Mouse (Mus musculus) heart, postnatal 0 days (tissue): Measurements from ENCODE around the gene Gm49630. TPM values are rescaled to one million over a fixed set of nuclear protein-coding genes. Genes with fewer than 3 reads are reported as not detected.
A peak's percentile ranks its signal among the peaks of the same experiment; 100 is the strongest.
"Not testable (repeated sequence)": the region's sequence is repeated elsewhere in the genome, so short reads cannot be mapped to it uniquely, and the experiment has no call there.

ENCODE experiments used
- ATAC-seq: fragments of 200-750 bp; cut with Nextera tagmentation; 2 replicates; pipeline ENCODE4 v1.8.0; 2017; ENCODE audit warnings: low read depth, moderate number of reproducible peaks, moderate library complexity; ENCODE audit not compliant: insufficient read depth
- DNase-seq: peaks from one replicate; pipeline ENCODE4 v3.0.0-alpha.2; 2016; ENCODE audit warnings: low spot score
- H3K27ac ChIP-seq: fragments of 300-500 bp; sonication (generic); 2 replicates; pipeline ENCODE4 v1.5.1; 2014; ENCODE audit warnings: low read depth, mild to moderate bottlenecking
- H3K27me3 ChIP-seq: fragments of 300-500 bp; sonication (generic); 2 replicates; pipeline ENCODE4 v1.6.1; 2014; ENCODE audit warnings: low read length, mixed read lengths; ENCODE audit not compliant: control insufficient read depth, insufficient read depth
- H3K36me3 ChIP-seq: fragments of 300-500 bp; sonication (generic); replicated peaks from 2 replicates; pipeline ENCODE4 v1.6.1; 2014; ENCODE audit warnings: low read length, mixed read lengths; ENCODE audit not compliant: control insufficient read depth, insufficient read depth
- H3K4me1 ChIP-seq: fragments of 300-500 bp; sonication (generic); 2 replicates; pipeline ENCODE4 v1.6.1; 2014; ENCODE audit warnings: antibody characterized with exemption; ENCODE audit not compliant: control insufficient read depth, insufficient read depth
- H3K4me2 ChIP-seq: fragments of 300-500 bp; sonication (generic); 2 replicates; pipeline ENCODE4 v1.6.1; 2014; ENCODE audit warnings: low read depth, mild to moderate bottlenecking, low read length, moderate library complexity
- H3K4me3 ChIP-seq: fragments of 300-500 bp; sonication (generic); 2 replicates; pipeline ENCODE4 v1.5.1; 2014; ENCODE audit warnings: low read depth, low read length
- H3K9ac ChIP-seq: fragments of 300-500 bp; sonication (generic); replicated peaks from 2 replicates; pipeline ENCODE4 v1.6.1; 2014; ENCODE audit warnings: low read depth, low read length, mixed read lengths
- H3K9me3 ChIP-seq: fragments of 300-500 bp; sonication (generic); replicated peaks from 2 replicates; pipeline ENCODE4 v1.6.1; 2016; ENCODE audit warnings: low read length; ENCODE audit not compliant: control insufficient read depth
- WGBS: fragments of 180-500 bp; shearing (Covaris S2); extraction: QIAGEN DNeasy Blood & Tissue Kit; methylation state at CpG from one replicate; pipeline ENCODE4 v1.1.7; 2014; 5-methylcytosine and 5-hydroxymethylcytosine counted together
- polyA plus RNA-seq: library from polyadenylated mRNA; unstranded; fragments of >200 nt; fragmentation: Nextera tagmentation; extraction: Ambion mirVana; gene quantifications from 2 replicates; pipeline ENCODE4 v1.2.1, GENCODE M21; 2015
- total RNA-seq: library from RNA; depleted of rRNA; stranded (reverse); fragments of >200 nt; gene quantifications from 2 replicates; pipeline ENCODE4 v1.2.3, GENCODE M21; 2014; ENCODE audit warnings: low replicate concordance

Gm49630 gene
- total and polyA plus RNA-seq, 2 experiments from 2014 or later = not detected

DNA sequence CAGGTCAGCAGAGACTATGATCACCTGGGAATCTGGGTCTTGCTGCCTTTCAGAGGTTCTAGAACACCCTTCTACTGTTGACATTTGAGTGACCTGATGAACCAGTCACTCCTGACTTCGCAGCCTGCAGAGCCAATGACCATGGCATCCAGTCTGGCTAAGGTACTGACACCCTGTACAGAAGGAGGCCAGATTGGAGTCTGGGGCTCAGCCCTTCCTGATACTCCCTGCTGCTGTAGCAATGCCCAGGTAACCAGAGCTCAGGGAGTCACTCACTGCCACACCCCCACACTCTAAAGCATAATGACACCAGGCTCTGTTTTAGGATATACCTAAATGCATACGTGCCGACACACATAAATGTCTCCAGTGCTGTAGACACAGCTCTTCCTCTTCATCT is 10.9 kb upstream of the Gm49630 start:
- H3K4me2 ChIP-seq, H3K9me3 ChIP-seq, H3K36me3 ChIP-seq, H3K27me3 ChIP-seq, H3K4me3 ChIP-seq, H3K27ac ChIP-seq, H3K9ac ChIP-seq, H3K4me1 ChIP-seq, DNase-seq, ATAC-seq: not testable (repeated sequence)
- 76% methylated on average over 1 of the region's 3 CpGs for WGBS

DNA sequence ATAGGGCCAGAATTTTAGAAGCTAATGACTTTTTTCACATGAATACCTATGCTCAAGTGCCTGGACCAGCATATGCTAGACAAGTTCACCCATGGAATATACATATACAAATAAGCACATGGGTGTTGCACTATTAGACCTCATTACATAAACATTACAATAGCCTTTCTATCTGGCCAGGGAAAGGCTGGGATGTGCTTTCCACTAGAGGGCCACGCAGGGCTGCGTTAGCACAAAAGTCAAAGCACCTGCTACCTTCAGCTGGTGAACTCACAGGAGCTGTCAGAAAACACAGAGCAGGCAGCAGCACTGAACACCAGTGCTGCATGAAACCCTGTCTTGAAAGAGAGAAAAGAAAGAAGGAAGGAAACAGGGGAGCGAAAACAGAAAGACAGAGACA is 6.1 kb upstream of the Gm49630 start:
- H3K36me3 ChIP-seq, H3K4me3 ChIP-seq, H3K27ac ChIP-seq, DNase-seq, H3K27me3 ChIP-seq, H3K9ac ChIP-seq, H3K4me2 ChIP-seq, H3K9me3 ChIP-seq, ATAC-seq, H3K4me1 ChIP-seq: not testable (repeated sequence)
- 20% methylated on average over 1 of the region's 3 CpGs for WGBS

DNA sequence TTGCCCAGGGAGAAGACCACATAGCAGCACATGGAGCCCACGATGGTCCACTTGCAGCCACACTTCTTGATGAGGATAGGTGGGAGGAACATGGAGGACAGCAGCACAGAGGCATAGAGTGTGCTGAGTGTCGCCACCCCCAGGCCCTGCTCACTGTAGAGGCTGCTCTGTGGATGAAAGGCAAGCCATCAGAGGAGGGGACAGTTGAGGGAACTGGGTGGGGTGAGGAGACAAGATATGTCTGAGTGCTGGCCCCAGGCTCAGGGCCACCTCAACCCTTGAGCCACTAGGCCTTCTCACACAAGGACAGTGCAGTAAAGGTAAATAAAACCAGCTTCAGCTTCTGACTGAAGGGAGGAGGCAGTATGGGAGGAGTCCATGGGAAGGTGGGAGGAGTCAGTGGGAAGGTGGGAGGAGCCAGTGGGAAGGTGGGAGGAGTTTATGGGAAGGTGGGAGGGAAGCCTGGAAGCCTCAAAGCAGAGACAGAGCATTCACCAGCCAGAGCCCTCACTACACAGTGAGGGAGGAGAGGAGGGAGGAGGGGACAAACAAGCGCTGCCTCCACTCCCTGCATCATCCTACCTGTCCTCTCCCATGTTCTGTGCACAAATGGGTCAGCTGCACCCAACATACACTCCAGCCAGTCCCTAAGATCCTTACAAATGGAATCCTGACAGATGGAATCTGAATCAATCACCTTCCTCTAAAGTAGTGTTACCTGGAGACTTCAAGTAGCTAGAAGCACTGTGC is 5.3 kb upstream of the Gm49630 start:
- H3K36me3 ChIP-seq, H3K4me2 ChIP-seq, H3K4me1 ChIP-seq, DNase-seq, H3K9ac ChIP-seq, H3K27ac ChIP-seq, H3K4me3 ChIP-seq, H3K9me3 ChIP-seq, H3K27me3 ChIP-seq: not testable (repeated sequence)
- WGBS = 91% methylated on average over 1 of the region's 3 CpGs
- ATAC-seq = 0 out of 2 replicates have a peak, but pooled peaks have one; percentile 12

DNA sequence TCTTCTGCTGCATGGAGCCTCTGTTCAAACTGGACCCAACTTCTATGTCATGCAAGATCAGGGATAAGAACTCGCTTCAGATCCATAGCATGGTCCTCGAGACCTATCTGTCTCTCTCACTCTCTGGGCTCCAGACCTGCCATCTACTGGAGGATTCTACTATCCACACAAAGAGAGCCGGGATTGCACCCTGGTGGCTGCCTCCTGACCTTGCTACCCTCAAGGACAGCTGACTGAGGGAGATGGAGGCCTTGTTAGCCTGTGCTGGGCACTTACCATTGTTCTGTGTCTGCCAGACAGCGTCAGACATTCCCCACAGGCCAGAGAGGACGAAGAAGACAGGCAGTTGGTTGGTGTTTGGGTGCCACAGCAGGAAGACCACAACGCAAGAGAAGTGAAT is 2.4 kb downstream of the Gm49630 start:
- H3K4me3 ChIP-seq, H3K9me3 ChIP-seq, ATAC-seq, H3K27me3 ChIP-seq, H3K36me3 ChIP-seq, H3K27ac ChIP-seq, H3K4me2 ChIP-seq, DNase-seq, H3K9ac ChIP-seq, H3K4me1 ChIP-seq: not testable (repeated sequence)
- 57% methylated on average over 5 of the region's 6 CpGs for WGBS

DNA sequence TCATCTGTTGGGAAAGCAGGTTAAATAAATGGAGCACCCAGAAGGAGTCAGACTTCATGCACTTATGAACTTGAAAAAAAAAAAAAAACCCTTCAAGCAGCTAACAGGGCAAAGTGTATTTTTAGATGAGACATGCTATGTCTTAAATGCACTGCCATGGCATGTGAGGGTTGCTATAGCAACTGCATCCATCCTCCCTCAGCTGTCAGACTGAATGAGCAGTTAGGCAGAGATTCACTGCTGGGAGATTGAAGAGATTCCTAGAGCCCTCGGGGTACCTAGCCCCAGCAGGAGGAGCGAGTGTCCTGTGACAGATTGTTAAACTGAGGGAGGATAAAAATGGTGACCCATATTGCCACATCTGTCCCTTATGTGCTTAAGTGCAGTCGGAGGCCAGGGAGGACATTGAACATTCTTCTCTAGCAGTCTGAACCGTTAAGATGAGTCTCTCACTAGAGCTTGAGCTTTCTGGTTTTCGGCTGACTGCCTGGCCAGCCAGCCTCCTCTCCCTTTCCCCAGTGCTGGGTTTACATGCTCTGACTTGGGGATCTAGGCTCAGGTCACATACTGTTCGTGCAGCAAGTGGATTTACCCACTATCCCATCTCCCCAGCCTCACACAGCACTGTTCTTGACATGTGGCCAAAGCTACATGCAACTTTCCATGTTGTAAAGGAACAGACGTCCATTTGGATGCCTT is 5.0 kb downstream of the Gm49630 start:
- H3K9ac ChIP-seq, H3K4me3 ChIP-seq, H3K4me1 ChIP-seq, H3K4me2 ChIP-seq, H3K36me3 ChIP-seq, H3K27me3 ChIP-seq, ATAC-seq, DNase-seq, H3K9me3 ChIP-seq, H3K27ac ChIP-seq: not testable (repeated sequence)
- 41% methylated on average over 4 of the region's 7 CpGs for WGBS

DNA sequence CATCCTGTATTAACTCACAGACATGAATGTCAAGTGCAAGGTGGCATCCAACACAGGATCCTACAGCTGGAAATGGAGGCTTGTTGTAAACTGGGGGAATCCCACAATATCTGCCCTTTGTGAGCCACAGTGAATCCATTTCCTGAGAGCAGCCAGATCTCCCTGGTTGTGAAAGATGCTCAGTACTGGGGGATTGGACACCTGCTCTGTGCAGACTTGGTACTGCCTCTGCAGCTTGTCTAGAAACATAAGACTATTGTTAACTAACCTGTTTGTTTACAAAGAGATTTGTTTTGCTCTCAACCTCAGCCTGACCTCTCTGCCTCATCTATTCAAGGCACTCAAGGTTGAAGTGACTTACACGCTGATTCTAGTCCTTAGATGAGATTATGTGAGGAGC is 5.5 kb downstream of the Gm49630 start:
- H3K27me3 ChIP-seq, H3K9ac ChIP-seq, H3K27ac ChIP-seq, DNase-seq, H3K4me3 ChIP-seq, H3K9me3 ChIP-seq, H3K4me2 ChIP-seq, H3K36me3 ChIP-seq, ATAC-seq, H3K4me1 ChIP-seq: not testable (repeated sequence)
- WGBS = no CpG with 5 or more reads among the region's 1 CpGs

DNA sequence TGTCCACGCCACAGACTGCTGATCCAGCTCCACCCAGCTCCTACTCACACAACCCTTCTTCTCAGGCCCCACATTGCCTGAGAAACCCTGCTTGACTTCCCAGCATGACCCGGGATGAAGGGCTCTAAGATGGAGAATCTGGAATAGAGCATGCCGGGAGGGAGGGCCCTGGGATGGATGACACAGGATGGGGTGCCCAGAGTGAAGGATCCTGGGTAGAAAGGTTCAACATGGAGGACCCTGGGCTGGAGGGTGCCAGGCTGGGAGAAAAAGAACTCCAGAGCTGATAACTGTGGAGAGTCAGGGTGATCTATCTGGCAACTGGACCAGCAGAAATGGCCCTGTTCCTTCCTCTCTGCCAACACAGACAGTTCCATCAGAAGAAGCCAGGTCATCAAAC is 6.2 kb downstream of the Gm49630 start:
- not testable (repeated sequence) for ATAC-seq

DNA sequence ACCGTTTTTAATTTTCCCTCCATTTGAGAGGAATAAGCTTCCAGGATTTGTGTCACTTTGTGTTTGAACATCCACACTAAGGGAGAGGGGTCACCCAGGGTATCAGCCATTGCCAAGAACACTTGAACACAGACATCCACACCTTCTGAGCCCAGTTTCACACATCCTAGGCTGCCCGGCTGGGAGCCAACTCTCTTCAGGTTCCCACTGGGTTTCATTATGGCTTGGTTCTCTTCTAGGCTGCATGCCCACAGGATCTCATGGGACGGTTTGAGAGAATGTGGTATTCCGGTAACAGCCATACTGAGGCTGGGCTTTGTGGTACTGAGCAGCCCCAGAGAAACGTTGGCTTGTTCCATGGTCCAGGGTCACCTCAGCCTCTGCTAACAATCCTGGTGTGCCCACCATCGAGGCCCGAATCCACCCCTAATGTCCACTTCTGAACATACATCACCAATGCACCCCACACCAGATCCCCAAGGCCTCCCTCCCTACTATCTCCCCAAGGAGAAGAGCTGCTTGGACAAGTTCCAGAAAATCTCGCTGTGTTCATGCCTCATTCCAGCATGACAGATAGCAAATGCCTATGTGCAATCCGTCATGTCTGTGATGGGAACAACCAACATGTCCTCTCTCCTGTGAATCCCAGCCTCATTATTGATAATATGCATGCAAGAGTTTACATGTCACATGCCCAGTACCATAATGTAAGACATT is 10.9 kb downstream of the Gm49630 start:
- WGBS = 55% methylated on average over 9 of the region's 9 CpGs
- not testable (repeated sequence) for H3K4me3 ChIP-seq, H3K9me3 ChIP-seq, H3K4me2 ChIP-seq, H3K36me3 ChIP-seq, H3K27ac ChIP-seq, H3K9ac ChIP-seq, DNase-seq, H3K27me3 ChIP-seq, H3K4me1 ChIP-seq
- peak; percentile 79 for ATAC-seq

More for the DNA sequence above, 6.2 kb downstream of the Gm49630 start:
- not testable (repeated sequence) for H3K9me3 ChIP-seq, H3K4me2 ChIP-seq, H3K27ac ChIP-seq, DNase-seq, H3K27me3 ChIP-seq, H3K36me3 ChIP-seq, H3K4me3 ChIP-seq, H3K9ac ChIP-seq, H3K4me1 ChIP-seq
- WGBS = 100% methylated on average over 1 of the region's 3 CpGs
